In the genomic region with DNA sequence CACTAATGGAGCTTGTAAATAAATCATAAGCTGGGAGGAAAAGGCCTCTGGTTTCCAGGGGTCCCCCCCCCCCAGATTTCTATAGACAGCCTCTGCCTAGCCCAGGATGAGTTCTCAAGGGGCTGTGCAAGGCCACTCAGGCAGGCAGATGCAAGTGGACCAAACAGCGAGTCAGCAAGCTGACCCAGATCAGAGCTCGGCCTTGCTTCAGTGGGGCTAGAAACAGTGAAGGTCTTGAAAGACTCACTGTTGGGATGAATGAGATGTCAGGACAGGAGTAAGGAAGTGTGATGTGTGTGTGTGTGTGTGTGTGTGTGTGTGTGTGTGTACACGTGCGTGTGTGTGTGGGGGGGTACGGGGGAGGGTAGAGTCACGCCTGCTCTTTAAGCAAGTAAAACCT, we compare ENCODE assay signal across 30 mouse cellular contexts. TPM values are rescaled to one million over a fixed set of nuclear protein-coding genes. Genes with fewer than 3 reads are reported as not detected.
"Had no signal": no experiment of that assay in that cellular context is flagged by ENCODE, and none has a peak within 500 bp of the region (broad histone marks: within the 10 kb centered on the region; RNA-seq: fewer than 3 reads in every experiment).

No protein-coding gene starts in this region.

- H3K27ac ChIP-seq: left cerebral cortex, adult 2 months; limb, embryonic 13.5 days; liver, embryonic 12.5 days; liver, embryonic 15.5 days; lung, embryonic 15.5 days; midbrain, embryonic 10.5 days; midbrain, embryonic 13.5 days had no signal

- ATAC-seq: liver, embryonic 12.5 days; midbrain, embryonic 13.5 days had no signal

- H3K9ac ChIP-seq: limb, embryonic 13.5 days; liver, embryonic 12.5 days; liver, embryonic 15.5 days; lung, embryonic 15.5 days; midbrain, embryonic 13.5 days had no signal

- H3K36me3 ChIP-seq: limb, embryonic 13.5 days; liver, embryonic 12.5 days; liver, embryonic 15.5 days; lung, embryonic 15.5 days; midbrain, embryonic 10.5 days; midbrain, embryonic 13.5 days had no signal

- H3K4me1 ChIP-seq: liver, embryonic 15.5 days; lung, embryonic 15.5 days; megakaryocyte, embryonic 14.5 days; midbrain, embryonic 13.5 days had no signal

- H3K27me3 ChIP-seq: limb, embryonic 13.5 days; liver, embryonic 12.5 days; liver, embryonic 15.5 days; lung, embryonic 15.5 days; megakaryocyte, embryonic 14.5 days; midbrain, embryonic 13.5 days had no signal

- H3K9me3 ChIP-seq: limb, embryonic 13.5 days; liver, embryonic 12.5 days; liver, embryonic 15.5 days; lung, embryonic 15.5 days; megakaryocyte, embryonic 14.5 days; midbrain, embryonic 10.5 days; midbrain, embryonic 13.5 days had no signal

- DNase-seq: kidney, adult 9 months; kidney, postnatal 14 days; kidney, postnatal 4 days; layer of hippocampus, postnatal 36 days; liver; lung, adult 18-20 months; lung, postnatal 10 days; lung, postnatal 36 days; right cerebral cortex, postnatal 25 days; thymus, adult 18-20 months; thymus, postnatal 36 days had no signal

- H3K4me3 ChIP-seq: left cerebral cortex, adult 2 months; limb, embryonic 13.5 days; liver, embryonic 12.5 days; liver, embryonic 15.5 days; lung, embryonic 15.5 days; megakaryocyte, embryonic 14.5 days; midbrain, embryonic 10.5 days; midbrain, embryonic 13.5 days had no signal

- H3K4me2 ChIP-seq: limb, embryonic 13.5 days; liver, embryonic 12.5 days; liver, embryonic 15.5 days; lung, embryonic 15.5 days; midbrain, embryonic 13.5 days had no signal

RNA-seq across cellular contexts. Expression of a gene that starts 10.9 kb away (rescaled TPM):
- total RNA-seq: layer of hippocampus, adult 8-10 months; layer of hippocampus, postnatal 10 days; layer of hippocampus, postnatal 36 days; left cerebral cortex, adult 2 months; left cerebral cortex, postnatal 36 days; midbrain, postnatal 0 days had no signal
- polyA plus RNA-seq: kidney, embryonic 16.5 days; limb, embryonic 13.5 days; liver, embryonic 15.5 days; lung, embryonic 15.5 days; midbrain, embryonic 10.5 days; midbrain, embryonic 13.5 days; midbrain, postnatal 0 days; neural tube, embryonic 11.5 days; neural tube, embryonic 14.5 days; spleen, adult 2 months; stomach, embryonic 16.5 days had no signal

RNA-seq across cellular contexts. Expression of a gene that starts 19.2 kb away (rescaled TPM):
- total RNA-seq: midbrain, postnatal 0 days had no signal
- polyA plus RNA-seq: limb, embryonic 13.5 days; lung, embryonic 15.5 days; midbrain, embryonic 10.5 days; midbrain, embryonic 13.5 days; midbrain, postnatal 0 days; neural tube, embryonic 11.5 days; neural tube, embryonic 14.5 days; spleen, adult 2 months; urinary bladder, adult 2 months had no signal

RNA-seq across cellular contexts. Expression of a gene that starts 47.7 kb away (rescaled TPM):
- total RNA-seq: layer of hippocampus, postnatal 36 days; midbrain, postnatal 0 days had no signal
- polyA plus RNA-seq: kidney, embryonic 16.5 days; liver, embryonic 12.5 days; liver, embryonic 15.5 days; lung, embryonic 15.5 days; midbrain, embryonic 10.5 days; midbrain, embryonic 13.5 days; midbrain, postnatal 0 days; neural tube, embryonic 11.5 days; neural tube, embryonic 14.5 days; spleen, adult 2 months; testis, adult 2 months; urinary bladder, adult 2 months had no signal
